Mouse (Mus musculus) midbrain, embryonic 14.5 days (tissue): Measurements from ENCODE around the gene 2310079G19Rik. TPM values are rescaled to one million over a fixed set of nuclear protein-coding genes. Genes with fewer than 3 reads are reported as not detected.

Source experiments
- polyA plus RNA-seq: library from polyadenylated mRNA; unstranded; fragments of >200 nt; fragmentation: Nextera tagmentation; extraction: Ambion mirVana; gene quantifications from 2 replicates; pipeline ENCODE4 v1.2.1, GENCODE M21; 2014

Gene 2310079G19Rik
- polyA plus RNA-seq, 1 experiment from 2014 or later = not detected

Other genes with a start within 250 kb of the 2310079G19Rik start
- gene Cldn17, start 120.7 kb downstream of the 2310079G19Rik start, polyA plus RNA-seq = not detected in 2 replicates
- not detected in 2 replicates for gene Cldn8, start 64.5 kb downstream of the 2310079G19Rik start, polyA plus RNA-seq
- not detected in 2 replicates for gene Krtap24-1, start 15.4 kb downstream of the 2310079G19Rik start, polyA plus RNA-seq
- gene Krtap26-1, start 20.1 kb upstream of the 2310079G19Rik start, polyA plus RNA-seq = not detected in 2 replicates
- gene Krtap27-1, start 44.0 kb upstream of the 2310079G19Rik start, polyA plus RNA-seq = not detected in 2 replicates
- not detected in 2 replicates for gene 2310061N02Rik, start 80.3 kb upstream of the 2310079G19Rik start, polyA plus RNA-seq
- not detected in 2 replicates for gene Krtap13-1, start 101.2 kb upstream of the 2310079G19Rik start, polyA plus RNA-seq
- gene Krtap13, start 124.0 kb upstream of the 2310079G19Rik start, polyA plus RNA-seq = not detected in 2 replicates
- gene 2310034C09Rik, start 131.2 kb upstream of the 2310079G19Rik start, polyA plus RNA-seq = not detected in 2 replicates
- not detected in 2 replicates for gene 2310057N15Rik, start 146.5 kb upstream of the 2310079G19Rik start, polyA plus RNA-seq
- not detected in 2 replicates for gene Gm5965, start 150.2 kb upstream of the 2310079G19Rik start, polyA plus RNA-seq
- gene Gm20741, start 184.6 kb upstream of the 2310079G19Rik start, polyA plus RNA-seq = not detected in 2 replicates
- gene Krtap15, start 192.5 kb upstream of the 2310079G19Rik start, polyA plus RNA-seq = not detected in 2 replicates
- not detected in 2 replicates for gene Krtap14, start 198.5 kb upstream of the 2310079G19Rik start, polyA plus RNA-seq
- not detected in 2 replicates for gene Krtap19-1, start 241.7 kb upstream of the 2310079G19Rik start, polyA plus RNA-seq
- not detected in 2 replicates for gene Krtap19-2, start 246.6 kb upstream of the 2310079G19Rik start, polyA plus RNA-seq